ENCODE assay signal across 7 mouse cellular contexts in the genomic region with DNA sequence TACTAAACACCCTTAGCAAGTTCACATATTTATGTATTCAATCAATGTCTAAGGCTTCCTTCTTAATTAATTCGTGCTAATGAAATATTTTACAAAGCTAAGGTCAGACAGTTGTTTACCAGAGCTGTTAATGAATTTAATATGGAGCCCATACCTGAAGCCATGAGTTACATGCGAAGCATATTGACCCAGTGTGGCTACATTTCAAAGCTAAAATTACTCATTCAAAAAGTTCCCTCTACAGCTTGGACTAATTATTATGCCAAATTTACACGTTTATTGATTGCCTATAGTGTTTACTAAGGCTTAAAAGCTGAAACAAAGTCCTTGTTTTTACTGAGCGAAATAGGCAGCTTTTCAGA. TPM values are rescaled to one million over a fixed set of nuclear protein-coding genes. Genes with fewer than 3 reads are reported as not detected.
DNase-seq lines count a peak whose midpoint lies in the region; ATAC-seq and TF ChIP-seq lines count a peak whose summit lies in the region.

No protein-coding gene starts in this region.

- H3K27ac ChIP-seq in forebrain, embryonic 12.5 days, result no peak overlapping the region
- H3K27ac ChIP-seq in limb, embryonic 12.5 days, result no peak overlapping the region
- H3K27ac ChIP-seq in olfactory bulb, adult 2 months (ENCODE audit: insufficient read depth, low read depth, low read length), result no peak overlapping the region

- TF ChIP-seq POLR2A in lung, adult 2 months (IDR thresholded peaks at IDR 0.05; ENCODE audit: borderline replicate concordance, extremely low read depth, low read depth, low read length), result no peak
- TF ChIP-seq POLR2A in olfactory bulb, adult 2 months (IDR thresholded peaks at IDR 0.05; ENCODE audit: insufficient read depth, low read depth, low read length), result no peak

- TF ChIP-seq CTCF in lung, adult 2 months (IDR thresholded peaks at IDR 0.05; ENCODE audit: insufficient read depth, low read length), result no peak
- TF ChIP-seq CTCF in olfactory bulb, adult 2 months (IDR thresholded peaks at IDR 0.05; ENCODE audit: insufficient read depth, low read depth, low read length), result no peak

- DNase-seq in lung, adult 2 months, result no peak
- DNase-seq in lung, postnatal 36 days, result no peak
- no peak for DNase-seq in adrenal gland, adult 18-20 months (ENCODE audit: low spot score in 2 of 2)

- ATAC-seq in forebrain, embryonic 12.5 days (ENCODE audit: low FRiP score), result peak; percentile 57; the same call in 1 of the 2 replicates
- peak; percentile 28; the same call in 1 of the 2 replicates for ATAC-seq in limb, embryonic 12.5 days (ENCODE audit: insufficient number of reproducible peaks, insufficient read depth, low FRiP score, low TSS enrichment, low read depth)
- ATAC-seq in megakaryocyte-erythroid progenitor cell, adult 5-6 weeks (replicated peaks; ENCODE audit: low FRiP score, low TSS enrichment, poor library complexity, severe bottlenecking), result no peak

- peaks cover 3% of the 10 kb centered on the region for H3K4me1 ChIP-seq in lung, adult 2 months (ENCODE audit: control insufficient read depth, insufficient read depth, low read length)
- H3K4me1 ChIP-seq in forebrain, embryonic 12.5 days, result peaks cover 23% of the 10 kb centered on the region
- H3K4me1 ChIP-seq in limb, embryonic 12.5 days (replicated peaks), result peaks cover 17% of the 10 kb centered on the region
- no peaks in the 10 kb centered on the region for H3K4me1 ChIP-seq in olfactory bulb, adult 2 months (ENCODE audit: control insufficient read depth, insufficient read depth, low read length)

- H3K4me3 ChIP-seq in lung, adult 2 months (replicated peaks; ENCODE audit: extremely low read depth, low read depth, low read length), result peak overlapping the region; percentile 25
- peak overlapping the region; percentile 95 for H3K4me3 ChIP-seq in forebrain, embryonic 12.5 days (replicated peaks)
- H3K4me3 ChIP-seq in limb, embryonic 12.5 days (replicated peaks), result peak overlapping the region; percentile 93
- H3K4me3 ChIP-seq in olfactory bulb, adult 2 months (ENCODE audit: insufficient read depth, low read depth, low read length), result peak overlapping the region; percentile 94

- WGBS in lung, adult 2 months, result 35% methylated on average over 4 of the region's 4 CpGs
- WGBS in forebrain, embryonic 12.5 days, result 45% methylated on average over 4 of the region's 4 CpGs
- WGBS in limb, embryonic 12.5 days, result 37% methylated on average over 4 of the region's 4 CpGs
- 33% methylated on average over 4 of the region's 4 CpGs for WGBS in olfactory bulb, adult 2 months

- H3K9ac ChIP-seq in forebrain, embryonic 12.5 days, result peak overlapping the region; percentile 87
- no peak overlapping the region for H3K9ac ChIP-seq in limb, embryonic 12.5 days (replicated peaks)

- peak overlapping the region; percentile 71 for H3K4me2 ChIP-seq in forebrain, embryonic 12.5 days
- peak overlapping the region; percentile 51 for H3K4me2 ChIP-seq in limb, embryonic 12.5 days

- H3K27me3 ChIP-seq in forebrain, embryonic 12.5 days, result no peaks in the 10 kb centered on the region
- no peaks in the 10 kb centered on the region for H3K27me3 ChIP-seq in limb, embryonic 12.5 days

- peaks cover 11% of the 10 kb centered on the region for H3K36me3 ChIP-seq in forebrain, embryonic 12.5 days (replicated peaks)
- peaks cover 11% of the 10 kb centered on the region; the same call in 1 of the 2 replicates for H3K36me3 ChIP-seq in limb, embryonic 12.5 days

- no peaks in the 10 kb centered on the region for H3K9me3 ChIP-seq in forebrain, embryonic 12.5 days
- no peaks in the 10 kb centered on the region for H3K9me3 ChIP-seq in limb, embryonic 12.5 days

RNA-seq across cellular contexts. Expression of gene Hbs1l, which starts 0.4 kb away (rescaled TPM):
- polyA plus RNA-seq in lung, adult 2 months (2012; rRNA removed), result 7.8 and 12.4 TPM in 2 replicates
- 131 and 139 TPM in 2 replicates for polyA plus RNA-seq in forebrain, embryonic 12.5 days (2016; fragmentation: Nextera tagmentation; extraction: Ambion mirVana)
- 111 and 117 TPM in 2 replicates for polyA plus RNA-seq in limb, embryonic 12.5 days (2016; fragmentation: Nextera tagmentation; extraction: Ambion mirVana)
- not detected in 2 replicates for polyA plus RNA-seq in olfactory bulb, adult 2 months (2012; ENCODE audit: insufficient read depth, insufficient read length, low replicate concordance, missing spikeins)
- 81.6 and 95.5 TPM in 2 replicates for total RNA-seq in megakaryocyte-erythroid progenitor cell, adult 5-6 weeks (2014; fragmentation: Nextera tagmentation)
- total RNA-seq in megakaryocyte-erythroid progenitor cell, adult 5-6 weeks (2017), result 106 and 108 TPM in 2 replicates
- total RNA-seq in adrenal gland, adult 18-20 months (2021), result 10 to 100 TPM; 72.2 to 76.8 TPM

Comparison
In these comparisons a context has a peak if more than half of its experiments do, and no peak if none do; other contexts are left out.
1. H3K4me3 ChIP-seq: peak in every context shown above with its lines; median percentile 95 in forebrain, embryonic 12.5 days; 94 in olfactory bulb, adult 2 months; 93 in limb, embryonic 12.5 days; 25 in lung, adult 2 months.